ENCODE assay signal across 17 mouse cellular contexts in genomic region chr9:50080205-50080604, GRCm38 (mm10).
DNase-seq lines count a peak whose midpoint lies in the region; ATAC-seq and TF ChIP-seq lines count a peak whose summit lies in the region.
"Had no signal": no experiment of that assay in that cellular context is flagged by ENCODE, and none has a peak within 500 bp of the region (broad histone marks: within the 10 kb centered on the region; RNA-seq: fewer than 3 reads in every experiment).

No protein-coding gene starts in this region.

- no peak overlapping the region for H3K27ac ChIP-seq in forebrain, embryonic 14.5 days (ENCODE audit: low read depth, low read length)
- H3K27ac ChIP-seq in forebrain, embryonic 11.5 days (ENCODE audit: low read depth, low read length) = no peak overlapping the region
- no peak overlapping the region for H3K27ac ChIP-seq in forebrain, embryonic 16.5 days (ENCODE audit: low read length)
- no peak overlapping the region for H3K27ac ChIP-seq in forebrain, postnatal 0 days (ENCODE audit: low read depth, low read length)
- no peak overlapping the region for H3K27ac ChIP-seq in lung, embryonic 14.5 days (ENCODE audit: low read depth)
- H3K27ac ChIP-seq: embryonic facial prominence, embryonic 10.5 days; embryonic facial prominence, embryonic 12.5 days had no signal

- peak; percentile 61 for DNase-seq in forebrain, embryonic 14.5 days (ENCODE audit: low spot score)
- DNase-seq in forebrain, embryonic 11.5 days (ENCODE audit: low spot score) = no peak
- no peak for DNase-seq in forebrain, postnatal 0 days
- peak; percentile 35 for DNase-seq in lung, embryonic 14.5 days
- no peak for DNase-seq in lung, postnatal 36 days
- no peak for DNase-seq in layer of hippocampus, postnatal 25 days (ENCODE audit: extremely low spot score in 1 of 2, low spot score in 1 of 2)
- DNase-seq: adrenal gland, adult 2 months; adrenal gland, postnatal 10 days; adrenal gland, postnatal 25 days; cerebellum, adult 11-12 months; cerebellum, adult 2 months; cerebellum, adult 9-10 months; cerebellum, postnatal 10 days; cerebellum, postnatal 25 days had no signal

- no peak overlapping the region for H3K9ac ChIP-seq in forebrain, embryonic 14.5 days (ENCODE audit: low read length)
- no peak overlapping the region for H3K9ac ChIP-seq in forebrain, embryonic 11.5 days (ENCODE audit: low read length)
- H3K9ac ChIP-seq in forebrain, embryonic 16.5 days (replicated peaks; ENCODE audit: low read depth, low read length) = no peak overlapping the region
- no peak overlapping the region for H3K9ac ChIP-seq in forebrain, postnatal 0 days
- H3K9ac ChIP-seq in lung, embryonic 14.5 days = no peak overlapping the region
- H3K9ac ChIP-seq: embryonic facial prominence, embryonic 12.5 days had no signal

- no peak overlapping the region for H3K4me2 ChIP-seq in forebrain, embryonic 14.5 days (ENCODE audit: low read length)
- H3K4me2 ChIP-seq in forebrain, embryonic 11.5 days (ENCODE audit: low read depth, low read length, severe bottlenecking) = no peak overlapping the region
- H3K4me2 ChIP-seq in forebrain, embryonic 16.5 days (ENCODE audit: low read length) = no peak overlapping the region
- H3K4me2 ChIP-seq in forebrain, postnatal 0 days (ENCODE audit: low read depth) = no peak overlapping the region
- no peak overlapping the region for H3K4me2 ChIP-seq in lung, embryonic 14.5 days
- H3K4me2 ChIP-seq: embryonic facial prominence, embryonic 12.5 days had no signal

- ATAC-seq in forebrain, embryonic 14.5 days = peak; percentile 60
- no peak for ATAC-seq in forebrain, embryonic 11.5 days (replicated peaks; ENCODE audit: low FRiP score)
- peak; percentile 36; the same call in 1 of the 2 replicates for ATAC-seq in forebrain, embryonic 16.5 days
- ATAC-seq in forebrain, postnatal 0 days = no peak
- ATAC-seq in lung, embryonic 14.5 days (ENCODE audit: insufficient read depth) = no peak

- WGBS in forebrain, embryonic 14.5 days = 47% methylated on average over 3 of the region's 3 CpGs
- WGBS in forebrain, embryonic 11.5 days = 84% methylated on average over 3 of the region's 3 CpGs
- 33% methylated on average over 3 of the region's 3 CpGs for WGBS in forebrain, embryonic 16.5 days
- 39% methylated on average over 3 of the region's 3 CpGs for WGBS in forebrain, postnatal 0 days
- WGBS in lung, embryonic 14.5 days = 59% methylated on average over 3 of the region's 3 CpGs

- no peaks in the 10 kb centered on the region for H3K9me3 ChIP-seq in forebrain, embryonic 14.5 days (replicated peaks; ENCODE audit: control insufficient read depth, low read length)
- no peaks in the 10 kb centered on the region for H3K9me3 ChIP-seq in forebrain, embryonic 11.5 days (ENCODE audit: control insufficient read depth, low read length)
- no peaks in the 10 kb centered on the region for H3K9me3 ChIP-seq in forebrain, embryonic 16.5 days (ENCODE audit: control insufficient read depth, low read length)
- H3K9me3 ChIP-seq in forebrain, postnatal 0 days (ENCODE audit: low read length) = no peaks in the 10 kb centered on the region
- H3K9me3 ChIP-seq in lung, embryonic 14.5 days (ENCODE audit: low read depth, low read length) = no peaks in the 10 kb centered on the region
- H3K9me3 ChIP-seq: embryonic facial prominence, embryonic 10.5 days; embryonic facial prominence, embryonic 12.5 days had no signal

- TF ChIP-seq CTCF in forebrain, postnatal 0 days (IDR thresholded peaks at IDR 0.05; ENCODE audit: low read depth) = no peak
- no peak for TF ChIP-seq CTCF in lung, embryonic 14.5 days (IDR thresholded peaks at IDR 0.05; ENCODE audit: low read depth)

- H3K4me1 ChIP-seq in forebrain, embryonic 14.5 days (ENCODE audit: control insufficient read depth, insufficient read depth, low read length) = no peaks in the 10 kb centered on the region
- no peaks in the 10 kb centered on the region for H3K4me1 ChIP-seq in forebrain, embryonic 11.5 days (replicated peaks; ENCODE audit: control insufficient read depth, insufficient read depth, low read length)
- no peaks in the 10 kb centered on the region for H3K4me1 ChIP-seq in forebrain, embryonic 16.5 days (replicated peaks; ENCODE audit: control insufficient read depth, insufficient read depth, low read length)
- H3K4me1 ChIP-seq in forebrain, postnatal 0 days (ENCODE audit: insufficient read depth) = no peaks in the 10 kb centered on the region
- H3K4me1 ChIP-seq in lung, embryonic 14.5 days (ENCODE audit: insufficient read depth) = no peaks in the 10 kb centered on the region
- H3K4me1 ChIP-seq: embryonic facial prominence, embryonic 10.5 days; embryonic facial prominence, embryonic 12.5 days had no signal

- H3K27me3 ChIP-seq in forebrain, embryonic 14.5 days (replicated peaks; ENCODE audit: control insufficient read depth, insufficient read depth, low read length) = no peaks in the 10 kb centered on the region
- H3K27me3 ChIP-seq in forebrain, embryonic 11.5 days (ENCODE audit: control insufficient read depth, insufficient read depth, low read length) = no peaks in the 10 kb centered on the region
- H3K27me3 ChIP-seq in forebrain, embryonic 16.5 days (replicated peaks; ENCODE audit: control insufficient read depth, insufficient read depth, low read length) = no peaks in the 10 kb centered on the region
- no peaks in the 10 kb centered on the region for H3K27me3 ChIP-seq in forebrain, postnatal 0 days (ENCODE audit: insufficient read depth, low read length)
- no peaks in the 10 kb centered on the region for H3K27me3 ChIP-seq in lung, embryonic 14.5 days (ENCODE audit: insufficient read depth, low read length)
- H3K27me3 ChIP-seq: embryonic facial prominence, embryonic 12.5 days had no signal

- no peak overlapping the region for H3K4me3 ChIP-seq in forebrain, embryonic 14.5 days (ENCODE audit: low read depth, low read length)
- H3K4me3 ChIP-seq in forebrain, embryonic 11.5 days (ENCODE audit: low read depth, low read length) = no peak overlapping the region
- no peak overlapping the region for H3K4me3 ChIP-seq in forebrain, embryonic 16.5 days (replicated peaks; ENCODE audit: low read length)
- no peak overlapping the region for H3K4me3 ChIP-seq in forebrain, postnatal 0 days (ENCODE audit: low read depth, low read length)
- no peak overlapping the region for H3K4me3 ChIP-seq in lung, embryonic 14.5 days (ENCODE audit: low read depth, low read length)
- H3K4me3 ChIP-seq: embryonic facial prominence, embryonic 10.5 days; embryonic facial prominence, embryonic 12.5 days had no signal

- H3K36me3 ChIP-seq in forebrain, embryonic 14.5 days (ENCODE audit: control insufficient read depth, insufficient read depth, low read length) = no peaks in the 10 kb centered on the region
- no peaks in the 10 kb centered on the region for H3K36me3 ChIP-seq in forebrain, embryonic 11.5 days (ENCODE audit: control insufficient read depth, insufficient read depth, low read length)
- no peaks in the 10 kb centered on the region for H3K36me3 ChIP-seq in forebrain, embryonic 16.5 days (ENCODE audit: control insufficient read depth, insufficient read depth)
- no peaks in the 10 kb centered on the region for H3K36me3 ChIP-seq in forebrain, postnatal 0 days (ENCODE audit: insufficient read depth)
- no peaks in the 10 kb centered on the region for H3K36me3 ChIP-seq in lung, embryonic 14.5 days (ENCODE audit: insufficient read depth)
- H3K36me3 ChIP-seq: embryonic facial prominence, embryonic 10.5 days; embryonic facial prominence, embryonic 12.5 days had no signal

Comparison
In these comparisons a context has a peak if more than half of its experiments do, and no peak if none do; other contexts are left out.
1. ATAC-seq: peak in forebrain, embryonic 14.5 days (single experiment) and forebrain, embryonic 16.5 days (single experiment); none in forebrain, embryonic 11.5 days (single experiment), forebrain, postnatal 0 days (single experiment) and lung, embryonic 14.5 days (single experiment).
2. DNase-seq: peak in forebrain, embryonic 14.5 days (single experiment) and lung, embryonic 14.5 days (single experiment); none in forebrain, embryonic 11.5 days (single experiment), forebrain, postnatal 0 days (single experiment), lung, postnatal 36 days (single experiment) and layer of hippocampus, postnatal 25 days (0 of 2).